Mouse (Mus musculus): ENCODE measurements around the gene Herc3. TPM values are rescaled to one million over a fixed set of nuclear protein-coding genes. Genes with fewer than 3 reads are reported as not detected.
A peak's percentile ranks its signal among the peaks of the same experiment; 100 is the strongest.

Herc3 gene
- polyA plus RNA-seq, 1 experiment from 2014 or later = 7.5 TPM

GRCm38 (mm10) chr6:58899076-58899475, 67.8 kb downstream of the Herc3 start:
- Histone ChIP-seq H3K4me2 (no peak overlapping the region), H3K36me3 (0 out of 2 replicates have a peak, but pooled peaks cover 3% of the 10 kb centered on the region), H3K9ac (replicated peaks) (no peak overlapping the region), H3K27ac (no peak overlapping the region), H3K4me3 (replicated peaks) (no peak overlapping the region), H3K4me1 (replicated peaks) (peaks cover 10% of the 10 kb centered on the region), H3K27me3 (no peaks in the 10 kb centered on the region), H3K9me3 (no peaks in the 10 kb centered on the region)
- ATAC-seq (ENCODE audit: insufficient number of reproducible peaks, insufficient read depth, low FRiP score, low TSS enrichment, low read depth) = no peak
- 89% methylated on average over 3 of the region's 3 CpGs for WGBS

DNA sequence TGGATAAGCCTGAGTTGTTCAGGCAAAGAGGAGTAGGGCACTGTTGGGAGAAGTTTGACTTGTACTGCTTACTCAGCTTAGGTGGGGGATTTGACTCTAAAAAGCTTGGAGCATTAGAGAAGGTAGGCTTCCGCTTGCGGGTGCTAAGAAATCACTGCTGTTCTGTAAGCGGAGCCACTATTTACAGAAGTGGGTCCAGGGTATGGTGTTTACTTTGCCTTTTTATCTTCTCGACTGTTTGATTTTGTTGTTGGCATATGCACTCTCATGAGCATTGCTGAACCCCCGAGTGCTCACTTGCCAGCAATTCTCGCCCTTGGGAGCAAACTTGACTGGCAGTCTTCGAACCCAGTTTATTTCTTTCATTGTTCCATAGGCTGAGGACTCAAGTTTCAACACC, 69.3 kb downstream of the Herc3 start:
- H3K9ac ChIP-seq (replicated peaks) = no peak overlapping the region
- H3K9me3 ChIP-seq = no peaks in the 10 kb centered on the region
- H3K27me3 ChIP-seq = no peaks in the 10 kb centered on the region
- no peak for ATAC-seq (ENCODE audit: insufficient number of reproducible peaks, insufficient read depth, low FRiP score, low TSS enrichment, low read depth)
- H3K36me3 ChIP-seq = 0 out of 2 replicates have a peak, but pooled peaks cover 3% of the 10 kb centered on the region
- no peak overlapping the region for H3K4me3 ChIP-seq (replicated peaks)
- WGBS = 88% methylated on average over 7 of the region's 7 CpGs
- peaks cover 10% of the 10 kb centered on the region for H3K4me1 ChIP-seq (replicated peaks)
- H3K4me2 ChIP-seq = no peak overlapping the region
- no peak overlapping the region for H3K27ac ChIP-seq

- no peak overlapping the region for H3K9ac ChIP-seq (replicated peaks)
- WGBS = 21% methylated on average over 8 of the region's 8 CpGs
- peak; percentile 53 for ATAC-seq (ENCODE audit: insufficient number of reproducible peaks, insufficient read depth, low FRiP score, low TSS enrichment, low read depth)
Measured at GRCm38 (mm10) chr6:58903171-58903570, 71.9 kb downstream of the Herc3 start.

DNA sequence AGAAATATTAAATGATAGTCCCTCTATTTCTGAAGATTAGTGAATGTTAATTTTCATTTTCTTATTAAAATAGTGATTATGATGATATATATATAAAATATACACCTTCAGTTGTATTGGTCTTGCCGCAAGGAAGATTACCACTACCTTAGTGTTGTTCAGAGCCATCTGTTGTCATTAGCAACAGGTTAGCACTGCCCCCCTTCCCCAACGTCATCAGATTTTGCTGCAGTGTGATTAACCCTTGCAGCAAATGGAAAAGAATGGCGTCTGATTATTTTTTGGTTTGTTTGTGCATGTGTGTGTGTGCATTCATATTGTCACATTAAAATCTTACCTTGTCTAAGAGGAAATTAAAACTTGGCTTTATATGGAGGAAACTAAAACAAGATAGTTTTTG, 73.3 kb downstream of the Herc3 start:
- Histone ChIP-seq H3K36me3 (peaks cover 10% of the 10 kb centered on the region), H3K4me1 (replicated peaks) (peaks cover 10% of the 10 kb centered on the region), H3K27me3 (peaks cover 6% of the 10 kb centered on the region; the same call in 1 of the 2 replicates), H3K4me2 (no peak overlapping the region), H3K9me3 (peaks cover 16% of the 10 kb centered on the region), H3K9ac (replicated peaks) (no peak overlapping the region), H3K27ac (no peak overlapping the region), H3K4me3 (replicated peaks) (no peak overlapping the region)
- no peak for ATAC-seq (ENCODE audit: insufficient number of reproducible peaks, insufficient read depth, low FRiP score, low TSS enrichment, low read depth)
- 40% methylated on average over 3 of the region's 3 CpGs for WGBS

More at GRCm38 (mm10) chr6:58903171-58903570, 71.9 kb downstream of the Herc3 start:
- 0 out of 2 replicates have a peak overlapping the region, but pooled peaks have one; percentile 12 for H3K27ac ChIP-seq
- peaks cover 16% of the 10 kb centered on the region for H3K9me3 ChIP-seq
- peak overlapping the region; percentile 32; the same call in 1 of the 2 replicates for H3K4me2 ChIP-seq
- H3K36me3 ChIP-seq = peaks cover 10% of the 10 kb centered on the region
- no peak overlapping the region for H3K4me3 ChIP-seq (replicated peaks)
- H3K27me3 ChIP-seq = peaks cover 6% of the 10 kb centered on the region; the same call in 1 of the 2 replicates
- H3K4me1 ChIP-seq (replicated peaks) = peaks cover 10% of the 10 kb centered on the region

- Histone ChIP-seq H3K4me2 (peak within 1 kb of the TSS; percentile 71), H3K27me3 (peaks cover 6% of the 10 kb centered on the region; the same call in 1 of the 2 replicates), H3K36me3 (peaks cover 10% of the 10 kb centered on the region), H3K4me3 (replicated peaks) (peak within 1 kb of the TSS; percentile 44), H3K27ac (no peak within 1 kb of the TSS), H3K4me1 (replicated peaks) (peaks cover 9% of the 10 kb centered on the region), H3K9ac (replicated peaks) (peak within 1 kb of the TSS; percentile 37), H3K9me3 (peaks cover 16% of the 10 kb centered on the region)
- ATAC-seq (ENCODE audit: insufficient number of reproducible peaks, insufficient read depth, low FRiP score, low TSS enrichment, low read depth) = peak; percentile 63
- 43% methylated on average over 34 of the region's 34 CpGs for WGBS
Measured at GRCm38 (mm10) chr6:58906852-58907261, 75.6 kb downstream of the Herc3 start, which contains the start of gene Nap1l5. Gene Nap1l5, minus strand, starts transcription at chr6:58907076.

DNA sequence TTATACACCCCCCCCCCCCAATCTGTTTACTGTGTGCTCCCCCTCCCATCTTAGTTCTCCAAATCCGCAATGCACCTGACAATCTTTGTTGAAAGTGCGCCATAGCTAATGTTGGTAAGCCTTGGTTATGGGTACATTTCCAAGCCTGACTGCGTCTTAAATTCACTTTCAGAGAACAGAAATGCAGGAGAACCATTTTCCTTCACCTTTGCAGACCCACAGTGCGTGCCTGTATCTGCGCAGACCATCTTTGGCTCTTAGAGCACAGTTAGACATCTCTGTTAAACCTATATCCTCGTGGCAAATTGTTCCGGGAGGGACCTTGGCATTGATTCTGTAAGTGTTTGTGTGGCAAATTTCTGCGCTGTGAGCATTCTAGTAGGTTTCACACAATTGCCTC, 76.1 kb downstream of the Herc3 start:
- H3K27me3 ChIP-seq = peaks cover 6% of the 10 kb centered on the region; the same call in 1 of the 2 replicates
- H3K4me1 ChIP-seq (replicated peaks) = 0 out of 2 replicates have a peak, but pooled peaks cover 5% of the 10 kb centered on the region
- no peak overlapping the region for H3K27ac ChIP-seq
- peak overlapping the region; percentile 71 for H3K4me2 ChIP-seq
- peaks cover 16% of the 10 kb centered on the region for H3K9me3 ChIP-seq
- no peak for ATAC-seq (ENCODE audit: insufficient number of reproducible peaks, insufficient read depth, low FRiP score, low TSS enrichment, low read depth)
- WGBS = 82% methylated on average over 8 of the region's 8 CpGs
- no peak overlapping the region for H3K9ac ChIP-seq (replicated peaks)
- peak overlapping the region; percentile 44 for H3K4me3 ChIP-seq (replicated peaks)
- peaks cover 10% of the 10 kb centered on the region for H3K36me3 ChIP-seq

- H3K9me3 ChIP-seq = peaks cover 16% of the 10 kb centered on the region
- 65% methylated on average over 2 of the region's 2 CpGs for WGBS
- no peak for ATAC-seq (ENCODE audit: insufficient number of reproducible peaks, insufficient read depth, low FRiP score, low TSS enrichment, low read depth)
- 0 out of 2 replicates have a peak, but pooled peaks cover 5% of the 10 kb centered on the region for H3K4me1 ChIP-seq (replicated peaks)
- peaks cover 10% of the 10 kb centered on the region for H3K36me3 ChIP-seq
- no peak overlapping the region for H3K9ac ChIP-seq (replicated peaks)
- no peak overlapping the region for H3K4me2 ChIP-seq
- no peak overlapping the region for H3K27ac ChIP-seq
- H3K27me3 ChIP-seq = peaks cover 6% of the 10 kb centered on the region; the same call in 1 of the 2 replicates
- no peak overlapping the region for H3K4me3 ChIP-seq (replicated peaks)
Measured at GRCm38 (mm10) chr6:58907791-58908190, 76.5 kb downstream of the Herc3 start.

- Histone ChIP-seq H3K4me1 (replicated peaks) (no peaks in the 10 kb centered on the region), H3K4me3 (replicated peaks) (no peak overlapping the region), H3K4me2 (no peak overlapping the region), H3K9ac (replicated peaks) (no peak overlapping the region), H3K36me3 (no peaks in the 10 kb centered on the region; the same call in 1 of the 2 replicates), H3K27ac (no peak overlapping the region), H3K9me3 (no peaks in the 10 kb centered on the region), H3K27me3 (no peaks in the 10 kb centered on the region)
- 81% methylated on average over 5 of the region's 5 CpGs for WGBS
- ATAC-seq (ENCODE audit: insufficient number of reproducible peaks, insufficient read depth, low FRiP score, low TSS enrichment, low read depth) = no peak
Measured at GRCm38 (mm10) chr6:58912842-58913241, 81.6 kb downstream of the Herc3 start.

- Histone ChIP-seq H3K36me3 (no peaks in the 10 kb centered on the region; the same call in 1 of the 2 replicates), H3K9ac (replicated peaks) (no peak overlapping the region), H3K27ac (no peak overlapping the region), H3K27me3 (no peaks in the 10 kb centered on the region), H3K9me3 (no peaks in the 10 kb centered on the region), H3K4me1 (replicated peaks) (no peaks in the 10 kb centered on the region), H3K4me2 (no peak overlapping the region), H3K4me3 (replicated peaks) (no peak overlapping the region)
- no peak for ATAC-seq (ENCODE audit: insufficient number of reproducible peaks, insufficient read depth, low FRiP score, low TSS enrichment, low read depth)
- 74% methylated on average over 3 of the region's 3 CpGs for WGBS
Measured at GRCm38 (mm10) chr6:58913551-58913950, 82.3 kb downstream of the Herc3 start.

GRCm38 (mm10) chr6:58913971-58914370, 82.7 kb downstream of the Herc3 start:
- H3K4me1 ChIP-seq (replicated peaks) = no peaks in the 10 kb centered on the region
- H3K27ac ChIP-seq = no peak overlapping the region
- no peak overlapping the region for H3K4me3 ChIP-seq (replicated peaks)
- H3K36me3 ChIP-seq = no peaks in the 10 kb centered on the region; the same call in 1 of the 2 replicates
- 79% methylated on average over 5 of the region's 5 CpGs for WGBS
- H3K9me3 ChIP-seq = no peaks in the 10 kb centered on the region
- H3K9ac ChIP-seq (replicated peaks) = no peak overlapping the region
- no peak for ATAC-seq (ENCODE audit: insufficient number of reproducible peaks, insufficient read depth, low FRiP score, low TSS enrichment, low read depth)
- no peak overlapping the region for H3K4me2 ChIP-seq
- no peaks in the 10 kb centered on the region for H3K27me3 ChIP-seq

- WGBS = 88% methylated on average over 5 of the region's 5 CpGs
- no peak overlapping the region for H3K27ac ChIP-seq
Measured at GRCm38 (mm10) chr6:58916498-58916897, 85.2 kb downstream of the Herc3 start.

GRCm38 (mm10) chr6:58920735-58921134, 89.5 kb downstream of the Herc3 start:
- ATAC-seq (ENCODE audit: insufficient number of reproducible peaks, insufficient read depth, low FRiP score, low TSS enrichment, low read depth) = no peak
- Histone ChIP-seq H3K9ac (replicated peaks) (no peak overlapping the region), H3K27me3 (no peaks in the 10 kb centered on the region), H3K9me3 (no peaks in the 10 kb centered on the region), H3K4me2 (no peak overlapping the region), H3K27ac (no peak overlapping the region), H3K4me1 (replicated peaks) (no peaks in the 10 kb centered on the region), H3K36me3 (peaks cover 3% of the 10 kb centered on the region; the same call in 1 of the 2 replicates), H3K4me3 (replicated peaks) (no peak overlapping the region)
- 81% methylated on average over 6 of the region's 6 CpGs for WGBS

More at GRCm38 (mm10) chr6:58916498-58916897, 85.2 kb downstream of the Herc3 start:
- ATAC-seq (ENCODE audit: insufficient number of reproducible peaks, insufficient read depth, low FRiP score, low TSS enrichment, low read depth) = no peak
- no peaks in the 10 kb centered on the region for H3K27me3 ChIP-seq
- no peaks in the 10 kb centered on the region for H3K9me3 ChIP-seq
- no peak overlapping the region for H3K4me3 ChIP-seq (replicated peaks)
- H3K9ac ChIP-seq (replicated peaks) = no peak overlapping the region
- H3K4me1 ChIP-seq (replicated peaks) = no peaks in the 10 kb centered on the region
- H3K36me3 ChIP-seq = peaks cover 3% of the 10 kb centered on the region; the same call in 1 of the 2 replicates
- H3K4me2 ChIP-seq = no peak overlapping the region

Measured in limb, embryonic 12.5 days (tissue).